Mouse (Mus musculus) right cerebral cortex, postnatal 25 days (tissue): ENCODE results near the gene Them7.

ENCODE experiments used
- DNase-seq: peaks from one replicate; pipeline ENCODE4 v3.0.0; 2022

Gene Them7

DNA sequence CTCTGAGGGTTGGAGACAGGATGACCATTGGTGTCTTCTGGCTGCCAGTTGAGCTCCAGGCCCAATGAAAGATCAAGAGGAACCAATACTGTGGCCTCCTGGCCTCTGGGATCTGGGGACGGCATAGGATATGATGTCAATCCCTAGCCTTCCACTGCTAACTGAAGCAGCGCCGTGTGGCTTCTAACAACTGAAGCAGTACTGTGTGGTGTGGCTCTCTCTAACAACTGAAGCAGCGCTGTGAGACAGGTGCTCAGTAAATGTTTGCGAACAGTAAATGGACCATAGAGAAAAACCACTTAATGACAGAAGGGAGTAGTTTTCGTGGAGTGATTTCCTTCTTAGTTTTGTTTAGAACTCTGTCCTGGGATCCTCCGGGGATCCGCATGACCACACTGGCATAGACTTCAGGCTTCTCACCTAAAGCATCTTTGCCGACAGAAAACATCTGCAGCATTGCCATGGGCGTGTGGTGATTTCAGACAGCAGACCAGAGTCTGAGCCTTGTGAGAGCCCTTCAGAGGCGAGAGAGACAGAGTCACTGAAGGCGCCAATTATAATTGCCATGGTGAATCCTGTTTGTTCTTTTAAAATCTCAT lies 194.6 kb downstream of the Them7 start:
- no peak for DNase-seq

DNA sequence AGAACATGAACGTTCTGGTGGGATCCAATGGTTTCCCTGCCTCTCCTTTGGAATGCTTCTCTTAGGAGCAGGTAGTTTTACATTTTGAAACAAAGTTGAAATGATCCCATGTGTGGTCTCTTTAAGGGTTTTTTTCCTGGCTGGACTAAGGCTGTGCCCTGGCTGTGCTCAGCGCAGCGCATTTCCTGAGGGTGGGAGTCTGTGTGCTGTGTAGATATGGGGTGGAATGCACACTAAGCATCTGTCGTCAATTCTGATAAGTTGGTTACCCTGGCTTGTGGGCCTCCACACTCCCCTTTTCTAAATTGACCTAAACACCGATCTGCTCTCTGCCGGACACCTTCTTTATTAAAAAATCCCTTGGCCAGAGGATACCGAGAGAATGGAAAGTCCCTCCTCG lies 203.3 kb downstream of the Them7 start:
- no peak for DNase-seq

DNA sequence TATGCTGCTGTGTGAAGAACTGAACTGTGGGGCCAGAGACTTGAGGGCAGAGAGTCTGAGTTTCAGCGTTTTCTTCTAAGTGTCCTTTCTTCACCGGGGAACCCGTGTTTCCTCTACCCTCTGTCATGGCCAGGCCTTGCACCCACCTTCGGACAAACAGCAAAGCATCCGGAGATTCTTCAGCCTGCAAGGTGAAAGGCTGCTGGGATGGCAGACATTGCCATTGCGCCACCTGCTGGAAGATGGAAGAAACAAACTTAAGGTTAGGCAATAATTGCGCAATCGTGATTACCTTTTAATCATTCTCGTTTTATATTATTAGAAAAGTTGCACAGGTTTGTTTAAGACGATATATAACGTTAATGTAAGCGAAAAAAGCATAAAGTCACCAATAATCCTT lies 203.9 kb downstream of the Them7 start:
- DNase-seq, result peak; percentile 62

GRCm38 (mm10) chr2:105428467-105428866 lies 204.3 kb downstream of the Them7 start:
- DNase-seq, result no peak
